Mouse (Mus musculus): ENCODE measurements around the gene Tcf15. TPM values are rescaled to one million over a fixed set of nuclear protein-coding genes. Genes with fewer than 3 reads are reported as not detected.

Tcf15 gene
- polyA plus RNA-seq, 1 experiment from 2014 or later = 41.0 TPM

DNA sequence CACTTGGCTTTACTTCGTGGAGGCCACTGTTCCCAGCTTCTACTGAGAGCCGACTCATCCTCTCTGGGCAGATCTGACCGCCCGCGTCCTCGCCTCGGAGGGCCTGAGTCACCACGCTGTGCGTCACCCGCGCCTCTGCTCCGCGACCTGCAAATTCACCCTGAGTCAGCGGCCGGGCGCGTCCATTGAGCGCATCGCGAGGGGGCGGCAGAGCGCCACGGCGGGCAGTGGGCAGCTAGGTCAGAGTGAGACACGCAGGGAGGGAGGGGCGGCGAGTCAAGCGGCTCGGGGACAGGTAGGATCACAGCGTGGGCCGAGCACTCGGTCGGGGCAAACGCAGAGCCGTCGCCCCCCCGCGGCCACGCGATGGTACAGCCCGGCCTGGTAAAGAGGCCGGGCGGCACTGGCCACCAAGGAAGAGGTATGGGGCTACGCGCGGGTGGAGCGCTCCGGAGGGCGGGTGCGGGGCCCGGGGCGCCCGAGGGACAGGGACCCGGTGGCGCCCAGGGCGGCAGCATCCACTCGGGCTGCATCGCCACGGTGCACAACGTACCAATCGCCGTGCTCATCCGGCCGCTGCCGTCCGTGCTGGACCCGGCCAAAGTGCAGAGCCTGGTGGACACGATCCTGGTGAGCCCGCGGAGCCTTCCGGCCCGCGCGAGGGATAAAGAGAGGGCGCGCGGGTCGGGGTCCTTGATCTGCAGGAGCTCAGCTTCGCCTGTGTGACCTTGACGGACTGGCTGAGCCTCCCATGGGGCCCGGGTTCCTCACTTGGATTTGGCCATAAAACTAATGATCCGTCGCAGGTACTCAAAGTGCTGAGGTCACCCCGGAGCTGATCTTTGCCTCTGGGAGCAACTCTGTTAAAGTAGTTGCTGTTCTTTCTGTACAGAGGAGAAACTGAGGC, 37.8 kb upstream of the Tcf15 start, which contains the start of gene Srxn1:
Gene Srxn1 (plus strand): TSS at position 199 of the 907 bp plus-strand sequence.
- ATAC-seq (ENCODE audit: insufficient read depth, low FRiP score, low TSS enrichment) (peak; percentile 85), DNase-seq (ENCODE audit: low spot score) (peak; percentile 88)
- Histone ChIP-seq H3K4me1 (ENCODE audit: control insufficient read depth, insufficient read depth, low read length) (peaks cover 6% of the 10 kb centered on the region), H3K9me3 (ENCODE audit: control insufficient read depth, low read length) (0 out of 2 replicates have a peak, but pooled peaks cover 3% of the 10 kb centered on the region), H3K27ac (ENCODE audit: low read depth, low read length) (peak within 1 kb of the TSS; percentile 30; the same call in 1 of the 2 replicates), H3K27me3 (ENCODE audit: control insufficient read depth, insufficient read depth, low read length) (no peaks in the 10 kb centered on the region), H3K4me3 (ENCODE audit: low read depth, low read length) (peak within 1 kb of the TSS; percentile 60), H3K9ac (ENCODE audit: low read length) (peak within 1 kb of the TSS; percentile 64), H3K4me2 (ENCODE audit: low read depth) (peak within 1 kb of the TSS; percentile 64), H3K36me3 (ENCODE audit: control insufficient read depth, insufficient read depth, low read length) (no peaks in the 10 kb centered on the region)
- WGBS = under 1% methylated on average over 70 of the region's 84 CpGs

DNA sequence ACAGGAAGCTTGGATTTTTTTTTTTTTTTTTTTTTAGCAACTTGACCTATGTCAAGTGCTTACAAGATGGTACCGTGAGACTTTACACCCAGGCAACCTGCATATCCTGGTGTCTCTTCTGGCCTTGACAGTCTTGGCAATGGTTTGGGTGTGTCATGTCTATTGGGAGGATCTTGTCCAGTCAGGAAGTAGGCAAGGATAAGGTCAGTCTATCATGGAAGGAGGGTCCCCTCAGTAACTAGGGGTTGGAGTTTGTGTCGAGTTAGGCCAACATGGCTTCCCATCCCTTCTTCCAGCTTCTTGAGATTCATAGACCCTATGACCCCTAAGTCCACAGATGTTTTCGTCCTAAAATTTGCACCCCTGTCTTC, 37.2 kb upstream of the Tcf15 start:
- Histone ChIP-seq H3K9me3 (ENCODE audit: control insufficient read depth, low read length) (0 out of 2 replicates have a peak, but pooled peaks cover 3% of the 10 kb centered on the region), H3K4me2 (ENCODE audit: low read depth) (peak overlapping the region; percentile 64), H3K4me3 (ENCODE audit: low read depth, low read length) (peak overlapping the region; percentile 60), H3K9ac (ENCODE audit: low read length) (no peak overlapping the region), H3K27me3 (ENCODE audit: control insufficient read depth, insufficient read depth, low read length) (no peaks in the 10 kb centered on the region), H3K4me1 (ENCODE audit: control insufficient read depth, insufficient read depth, low read length) (peaks cover 6% of the 10 kb centered on the region), H3K36me3 (ENCODE audit: control insufficient read depth, insufficient read depth, low read length) (no peaks in the 10 kb centered on the region), H3K27ac (ENCODE audit: low read depth, low read length) (no peak overlapping the region)
- DNase-seq (ENCODE audit: low spot score) (no peak), ATAC-seq (ENCODE audit: insufficient read depth, low FRiP score, low TSS enrichment) (no peak)
- WGBS = 90% methylated on average over 3 of the region's 3 CpGs

DNA sequence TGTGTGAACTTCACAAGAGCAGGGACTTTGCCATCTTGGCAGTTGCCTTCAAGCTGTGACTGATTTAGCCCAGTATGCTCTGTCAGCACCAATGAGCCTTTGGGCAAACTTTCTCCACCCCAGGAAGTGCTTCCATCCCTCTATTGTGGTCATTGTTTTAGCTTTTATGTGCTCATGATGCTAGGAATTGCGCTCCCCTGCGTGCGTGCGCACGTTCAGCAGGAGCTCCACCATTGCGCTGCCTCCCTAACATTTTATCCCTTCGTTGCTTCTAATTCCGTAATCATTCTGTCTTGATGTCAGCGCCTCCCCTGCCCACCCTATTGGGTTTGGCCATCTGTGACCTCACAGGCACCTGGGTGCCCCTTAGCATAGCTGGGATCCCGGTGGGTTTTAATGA, 36.8 kb upstream of the Tcf15 start:
- no peak for ATAC-seq (ENCODE audit: insufficient read depth, low FRiP score, low TSS enrichment)
- no peaks in the 10 kb centered on the region for H3K27me3 ChIP-seq (ENCODE audit: control insufficient read depth, insufficient read depth, low read length)

DNA sequence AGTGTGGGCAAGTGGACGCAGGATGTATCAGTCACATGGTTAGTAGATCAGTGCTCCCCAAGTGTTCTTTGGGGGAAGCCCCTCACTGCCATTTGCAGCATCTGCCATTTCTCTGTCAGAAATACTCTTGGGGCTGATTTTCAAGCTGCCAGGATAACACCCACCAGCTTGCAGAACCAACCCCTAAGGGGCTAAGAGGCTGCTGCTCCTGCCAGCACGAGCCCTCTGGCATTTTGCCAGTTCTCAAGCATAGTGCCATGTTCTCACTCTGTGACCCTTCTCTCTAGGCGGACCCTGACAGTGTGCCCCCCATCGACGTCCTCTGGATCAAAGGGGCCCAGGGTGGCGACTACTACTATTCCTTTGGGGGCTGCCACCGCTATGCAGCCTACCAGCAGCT, 34.7 kb upstream of the Tcf15 start:
- WGBS = 82% methylated on average over 7 of the region's 7 CpGs
- Histone ChIP-seq H3K27me3 (ENCODE audit: control insufficient read depth, insufficient read depth, low read length) (no peaks in the 10 kb centered on the region), H3K4me2 (ENCODE audit: low read depth) (no peak overlapping the region), H3K4me1 (ENCODE audit: control insufficient read depth, insufficient read depth, low read length) (peaks cover 14% of the 10 kb centered on the region), H3K9me3 (ENCODE audit: control insufficient read depth, low read length) (0 out of 2 replicates have a peak, but pooled peaks cover 3% of the 10 kb centered on the region), H3K4me3 (ENCODE audit: low read depth, low read length) (no peak overlapping the region), H3K36me3 (ENCODE audit: control insufficient read depth, insufficient read depth, low read length) (no peaks in the 10 kb centered on the region), H3K27ac (ENCODE audit: low read depth, low read length) (no peak overlapping the region), H3K9ac (ENCODE audit: low read length) (no peak overlapping the region)
- ATAC-seq (ENCODE audit: insufficient read depth, low FRiP score, low TSS enrichment) = no peak
- DNase-seq (ENCODE audit: low spot score) = no peak

More for the DNA sequence above, 36.8 kb upstream of the Tcf15 start:
- Histone ChIP-seq H3K4me1 (ENCODE audit: control insufficient read depth, insufficient read depth, low read length) (peaks cover 6% of the 10 kb centered on the region), H3K4me3 (ENCODE audit: low read depth, low read length) (no peak overlapping the region), H3K9ac (ENCODE audit: low read length) (no peak overlapping the region), H3K27ac (ENCODE audit: low read depth, low read length) (no peak overlapping the region), H3K36me3 (ENCODE audit: control insufficient read depth, insufficient read depth, low read length) (no peaks in the 10 kb centered on the region), H3K4me2 (ENCODE audit: low read depth) (no peak overlapping the region; the same call in 1 of the 2 replicates), H3K9me3 (ENCODE audit: control insufficient read depth, low read length) (0 out of 2 replicates have a peak, but pooled peaks cover 3% of the 10 kb centered on the region)
- 89% methylated on average over 10 of the region's 10 CpGs for WGBS
- DNase-seq (ENCODE audit: low spot score) = no peak

DNA sequence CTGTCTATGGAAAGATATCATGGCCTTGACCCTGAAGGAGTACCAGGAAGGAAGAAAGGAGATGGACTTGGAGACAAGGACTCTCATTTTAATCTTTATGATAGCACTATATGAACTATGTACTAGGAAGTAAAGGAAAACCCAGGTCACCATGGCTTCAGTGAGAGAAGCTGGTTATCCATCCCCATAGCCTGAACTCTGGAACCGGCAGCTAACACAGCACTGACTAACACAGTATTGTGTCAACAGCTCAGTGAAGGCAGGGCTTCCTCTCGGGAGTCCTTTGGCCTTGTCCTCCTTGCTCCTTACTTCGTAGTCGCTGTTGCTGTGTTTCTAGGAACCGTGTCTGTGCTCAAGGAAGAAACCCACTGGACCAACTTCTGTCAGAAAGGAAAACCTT, 34.0 kb upstream of the Tcf15 start:
- Histone ChIP-seq H3K27ac (ENCODE audit: low read depth, low read length) (no peak overlapping the region), H3K4me2 (ENCODE audit: low read depth) (no peak overlapping the region), H3K9me3 (ENCODE audit: control insufficient read depth, low read length) (0 out of 2 replicates have a peak, but pooled peaks cover 3% of the 10 kb centered on the region), H3K36me3 (ENCODE audit: control insufficient read depth, insufficient read depth, low read length) (no peaks in the 10 kb centered on the region), H3K27me3 (ENCODE audit: control insufficient read depth, insufficient read depth, low read length) (no peaks in the 10 kb centered on the region), H3K9ac (ENCODE audit: low read length) (no peak overlapping the region), H3K4me3 (ENCODE audit: low read depth, low read length) (no peak overlapping the region), H3K4me1 (ENCODE audit: control insufficient read depth, insufficient read depth, low read length) (peaks cover 18% of the 10 kb centered on the region)
- 88% methylated on average over 5 of the region's 5 CpGs for WGBS
- ATAC-seq (ENCODE audit: insufficient read depth, low FRiP score, low TSS enrichment) = no peak
- DNase-seq (ENCODE audit: low spot score) = no peak

DNA sequence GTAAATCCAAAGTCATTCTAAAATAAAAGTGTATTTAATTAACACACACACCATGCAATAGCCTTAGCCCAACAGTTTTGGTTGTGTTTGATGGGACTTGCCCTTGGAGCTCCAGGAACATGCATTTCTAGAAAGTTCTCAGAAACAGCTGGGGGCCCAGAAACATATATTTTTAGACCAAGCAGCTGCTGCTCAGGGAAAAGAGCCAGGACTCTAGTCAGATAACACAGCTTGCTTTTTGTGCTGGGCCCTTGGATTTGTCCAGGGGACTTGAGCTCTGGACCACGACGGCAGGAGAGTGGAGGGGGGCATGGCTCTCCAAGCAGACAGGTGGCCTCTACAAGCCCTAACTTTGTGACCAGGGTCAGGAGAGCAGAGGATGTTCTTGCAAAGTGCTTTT, 32.0 kb upstream of the Tcf15 start:
- 60% methylated on average over 2 of the region's 2 CpGs for WGBS
- 0 out of 2 replicates have a peak, but pooled peaks cover 3% of the 10 kb centered on the region for H3K9me3 ChIP-seq (ENCODE audit: control insufficient read depth, low read length)
- H3K27me3 ChIP-seq (ENCODE audit: control insufficient read depth, insufficient read depth, low read length) = no peaks in the 10 kb centered on the region
- no peak for DNase-seq (ENCODE audit: low spot score)
- no peak overlapping the region for H3K4me3 ChIP-seq (ENCODE audit: low read depth, low read length)
- H3K4me2 ChIP-seq (ENCODE audit: low read depth) = no peak overlapping the region
- no peaks in the 10 kb centered on the region for H3K36me3 ChIP-seq (ENCODE audit: control insufficient read depth, insufficient read depth, low read length)
- H3K4me1 ChIP-seq (ENCODE audit: control insufficient read depth, insufficient read depth, low read length) = peaks cover 28% of the 10 kb centered on the region
- H3K9ac ChIP-seq (ENCODE audit: low read length) = no peak overlapping the region
- no peak overlapping the region for H3K27ac ChIP-seq (ENCODE audit: low read depth, low read length)
- ATAC-seq (ENCODE audit: insufficient read depth, low FRiP score, low TSS enrichment) = no peak

DNA sequence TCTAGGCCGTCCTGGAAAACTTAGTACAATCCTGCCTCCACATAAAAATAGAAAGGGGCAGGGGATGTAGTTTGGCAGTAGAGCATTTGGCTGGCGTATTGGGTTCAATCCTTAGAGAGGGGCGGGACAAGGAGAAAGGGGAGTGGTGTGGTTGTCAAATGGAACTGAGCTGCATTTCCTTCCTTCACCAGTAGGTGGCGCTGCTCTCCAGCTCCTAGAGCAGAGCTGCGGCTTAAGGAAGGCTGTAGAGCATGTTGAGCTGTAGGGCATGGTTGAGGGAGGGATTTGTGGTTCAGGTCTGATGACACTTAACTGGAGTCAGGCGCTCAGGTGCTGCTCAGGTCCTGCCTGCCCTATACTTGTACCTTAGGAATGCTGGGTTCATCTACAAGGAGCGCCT, 31.4 kb upstream of the Tcf15 start:
- H3K9me3 ChIP-seq (ENCODE audit: control insufficient read depth, low read length) = 0 out of 2 replicates have a peak, but pooled peaks cover 3% of the 10 kb centered on the region
- ATAC-seq (ENCODE audit: insufficient read depth, low FRiP score, low TSS enrichment) = peak; percentile 49
- no peak overlapping the region for H3K27ac ChIP-seq (ENCODE audit: low read depth, low read length)
- H3K4me2 ChIP-seq (ENCODE audit: low read depth) = no peak overlapping the region
- H3K4me1 ChIP-seq (ENCODE audit: control insufficient read depth, insufficient read depth, low read length) = peaks cover 28% of the 10 kb centered on the region
- H3K9ac ChIP-seq (ENCODE audit: low read length) = no peak overlapping the region
- no peaks in the 10 kb centered on the region for H3K36me3 ChIP-seq (ENCODE audit: control insufficient read depth, insufficient read depth, low read length)
- no peaks in the 10 kb centered on the region for H3K27me3 ChIP-seq (ENCODE audit: control insufficient read depth, insufficient read depth, low read length)
- DNase-seq (ENCODE audit: low spot score) = peak; percentile 94
- WGBS = 7% methylated on average over 7 of the region's 7 CpGs
- no peak overlapping the region for H3K4me3 ChIP-seq (ENCODE audit: low read depth, low read length)

DNA sequence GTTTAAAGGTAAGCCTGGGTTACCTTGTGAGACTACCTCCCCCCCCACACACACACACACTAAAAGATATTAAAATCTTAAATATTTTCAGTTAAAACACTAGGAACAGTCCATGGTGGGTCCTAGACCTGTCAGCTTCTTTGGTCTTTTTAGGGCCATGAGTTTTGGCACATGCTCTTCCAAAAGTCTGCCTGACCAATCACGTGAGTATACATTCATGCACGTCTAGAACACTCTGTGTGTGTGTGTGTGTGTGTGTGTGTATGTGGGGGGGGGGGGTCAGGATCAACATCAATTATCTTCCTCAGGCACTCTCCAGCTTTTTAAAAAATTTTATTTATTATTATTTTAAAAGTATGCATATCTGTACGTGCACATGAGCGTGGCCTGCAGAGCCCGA, 30.9 kb upstream of the Tcf15 start:
- ATAC-seq (ENCODE audit: insufficient read depth, low FRiP score, low TSS enrichment) (no peak), DNase-seq (ENCODE audit: low spot score) (no peak)
- Histone ChIP-seq H3K27ac (ENCODE audit: low read depth, low read length) (no peak overlapping the region), H3K4me2 (ENCODE audit: low read depth) (no peak overlapping the region), H3K27me3 (ENCODE audit: control insufficient read depth, insufficient read depth, low read length) (no peaks in the 10 kb centered on the region), H3K36me3 (ENCODE audit: control insufficient read depth, insufficient read depth, low read length) (no peaks in the 10 kb centered on the region), H3K9ac (ENCODE audit: low read length) (no peak overlapping the region), H3K4me1 (ENCODE audit: control insufficient read depth, insufficient read depth, low read length) (peaks cover 28% of the 10 kb centered on the region), H3K9me3 (ENCODE audit: control insufficient read depth, low read length) (0 out of 2 replicates have a peak, but pooled peaks cover 3% of the 10 kb centered on the region), H3K4me3 (ENCODE audit: low read depth, low read length) (no peak overlapping the region)
- WGBS = 83% methylated on average over 5 of the region's 5 CpGs

DNA sequence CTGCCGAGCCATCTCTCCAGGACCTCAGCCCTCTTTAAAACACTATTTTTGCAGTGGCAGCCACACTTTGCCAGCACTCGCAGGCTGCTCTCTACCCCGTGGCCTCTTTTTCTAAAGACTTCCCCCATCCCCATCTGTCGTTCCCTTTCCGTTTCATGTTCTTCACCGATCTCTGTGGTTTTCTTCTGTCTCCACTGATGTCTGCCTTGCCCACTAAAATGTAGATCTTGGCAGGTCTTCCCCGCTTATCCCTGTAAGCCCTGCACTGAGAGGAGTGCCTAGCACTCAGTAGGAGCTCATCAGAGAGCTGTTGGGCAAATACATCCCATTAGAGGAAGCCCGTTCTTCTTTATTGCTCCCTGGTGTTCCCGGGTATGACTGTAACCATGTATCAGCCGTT, 30.4 kb upstream of the Tcf15 start:
- H3K27ac ChIP-seq (ENCODE audit: low read depth, low read length) = no peak overlapping the region
- ATAC-seq (ENCODE audit: insufficient read depth, low FRiP score, low TSS enrichment) (no peak), DNase-seq (ENCODE audit: low spot score) (no peak)
- H3K27me3 ChIP-seq (ENCODE audit: control insufficient read depth, insufficient read depth, low read length) = no peaks in the 10 kb centered on the region
- H3K4me1 ChIP-seq (ENCODE audit: control insufficient read depth, insufficient read depth, low read length) = peaks cover 28% of the 10 kb centered on the region
- no peak overlapping the region for H3K4me2 ChIP-seq (ENCODE audit: low read depth)
- H3K4me3 ChIP-seq (ENCODE audit: low read depth, low read length) = no peak overlapping the region
- H3K9me3 ChIP-seq (ENCODE audit: control insufficient read depth, low read length) = no peaks in the 10 kb centered on the region
- H3K36me3 ChIP-seq (ENCODE audit: control insufficient read depth, insufficient read depth, low read length) = no peaks in the 10 kb centered on the region
- WGBS = 55% methylated on average over 10 of the region's 10 CpGs
- no peak overlapping the region for H3K9ac ChIP-seq (ENCODE audit: low read length)
